Mouse (Mus musculus): ENCODE measurements around the gene Map2k5. TPM values are rescaled to one million over a fixed set of nuclear protein-coding genes. Genes with fewer than 3 reads are reported as not detected.
A peak's percentile ranks its signal among the peaks of the same experiment; 100 is the strongest.

Gene Map2k5
- total RNA-seq, 1 experiment from 2014 or later = 50.7 TPM

DNA sequence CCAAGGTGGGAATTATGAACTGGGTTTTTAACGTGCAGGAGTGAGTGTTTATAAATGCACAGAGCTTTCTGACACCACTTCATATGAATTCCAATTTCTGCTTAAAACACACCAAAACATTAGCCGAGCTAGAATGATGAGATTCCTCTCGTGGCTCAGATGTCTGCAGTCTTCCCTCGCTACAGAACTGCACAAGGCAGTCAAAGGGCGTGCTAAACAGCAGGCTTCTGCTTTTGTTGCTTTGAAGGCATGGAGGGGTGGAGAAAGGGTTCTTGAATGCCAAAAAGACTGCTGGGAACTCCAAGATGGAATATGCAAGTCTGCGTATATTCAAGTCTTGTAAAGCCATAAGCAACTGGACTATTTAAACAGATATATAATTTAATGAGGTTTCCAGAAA, 38.4 kb downstream of the Map2k5 start:
- no peak for DNase-seq

- DNase-seq = no peak
These were observed 39.0 kb downstream of the Map2k5 start for GRCm38 (mm10) chr9:63338716-63339115.

DNA sequence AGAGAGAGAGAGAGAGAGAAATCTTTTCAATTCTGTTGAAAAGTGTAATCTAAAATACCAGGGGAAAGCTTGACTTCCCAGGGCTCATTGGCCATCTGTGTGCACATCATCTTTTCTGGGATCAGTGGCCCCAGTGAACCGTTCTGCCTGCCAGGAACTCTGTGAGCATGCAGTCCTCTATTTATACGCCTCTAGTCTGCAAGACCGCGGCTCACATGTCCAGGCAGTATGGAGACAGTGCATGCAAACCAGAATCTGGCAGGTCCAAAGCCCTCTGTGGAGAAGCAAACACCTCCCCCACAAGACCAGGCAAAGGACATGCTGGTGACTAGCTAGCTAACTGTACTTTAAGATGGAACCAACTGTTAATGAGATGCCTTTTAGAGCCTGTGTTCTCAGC, 41.9 kb downstream of the Map2k5 start:
- no peak for DNase-seq

GRCm38 (mm10) chr9:63333074-63333473, 44.6 kb downstream of the Map2k5 start:
- no peak for DNase-seq

- no peak for DNase-seq
These were observed 46.5 kb downstream of the Map2k5 start for GRCm38 (mm10) chr9:63331246-63331645.

- DNase-seq = no peak
These were observed 48.6 kb downstream of the Map2k5 start for GRCm38 (mm10) chr9:63328958-63329685.

DNA sequence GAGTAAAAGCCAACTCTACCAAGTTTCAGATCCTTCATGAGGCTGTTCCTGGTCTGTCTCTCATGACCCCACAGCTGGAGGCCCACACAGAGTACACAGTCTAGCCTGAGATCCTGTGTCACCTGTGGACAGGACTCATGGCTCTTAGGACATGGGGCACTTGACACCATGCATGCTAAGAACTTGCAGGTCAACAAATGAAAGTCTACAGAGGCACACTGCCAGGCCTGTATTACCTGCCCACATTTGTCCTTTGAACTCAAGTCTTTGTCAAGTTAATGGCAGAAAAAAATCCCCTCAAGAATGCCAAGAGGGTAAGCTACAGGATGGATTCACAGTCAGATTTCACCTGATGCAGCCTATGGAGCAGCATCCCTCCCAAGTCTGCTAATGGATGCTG, 62.5 kb downstream of the Map2k5 start:
- DNase-seq = no peak

DNA sequence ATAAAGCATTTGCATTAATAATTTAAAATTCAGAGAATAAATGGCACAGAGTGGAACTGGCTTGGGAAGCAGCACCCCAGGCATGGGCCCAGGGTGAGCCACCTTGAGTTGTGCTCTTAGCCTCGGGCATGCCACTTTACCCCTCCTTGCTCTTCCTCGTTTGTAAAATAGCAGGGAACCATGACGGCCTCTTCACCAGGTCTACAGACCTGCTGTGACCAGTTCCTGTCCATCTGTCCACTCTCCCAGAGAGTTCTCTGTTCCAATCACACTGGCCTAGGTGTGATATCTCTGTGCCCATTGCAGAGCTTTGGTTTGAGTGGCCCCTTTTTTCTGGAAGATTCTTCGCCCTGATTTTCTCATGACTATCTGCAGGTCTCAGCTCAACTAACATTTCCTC, 63.6 kb downstream of the Map2k5 start:
- DNase-seq = no peak

GRCm38 (mm10) chr9:63309956-63310355, 67.7 kb downstream of the Map2k5 start:
- no peak for DNase-seq

- DNase-seq = no peak
These were observed 68.7 kb downstream of the Map2k5 start for GRCm38 (mm10) chr9:63309008-63309407.

GRCm38 (mm10) chr9:63308441-63308840, 69.3 kb downstream of the Map2k5 start:
- DNase-seq = no peak

DNA sequence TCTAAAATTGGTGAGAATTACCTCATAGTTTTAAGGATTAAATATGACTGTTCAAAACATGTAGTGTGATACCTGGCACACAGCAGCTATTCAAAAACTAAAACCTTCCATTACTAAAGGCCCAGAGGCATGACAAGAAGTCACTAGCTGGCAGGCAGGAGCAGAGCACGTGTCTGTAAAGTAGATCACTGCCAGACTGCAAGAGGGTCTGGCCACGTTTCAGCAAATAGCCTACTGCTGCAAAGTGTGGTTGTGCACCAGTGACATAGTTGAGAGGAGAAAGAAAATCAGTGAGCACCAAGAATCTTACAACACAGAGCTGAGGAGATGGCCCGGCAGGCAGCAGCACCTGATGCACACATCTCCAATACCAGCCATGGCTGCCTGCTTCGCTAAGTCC, 75.2 kb downstream of the Map2k5 start:
- DNase-seq = peak; percentile 12

GRCm38 (mm10) chr9:63298656-63299055, 79.0 kb downstream of the Map2k5 start:
- DNase-seq = peak; percentile 61

DNA sequence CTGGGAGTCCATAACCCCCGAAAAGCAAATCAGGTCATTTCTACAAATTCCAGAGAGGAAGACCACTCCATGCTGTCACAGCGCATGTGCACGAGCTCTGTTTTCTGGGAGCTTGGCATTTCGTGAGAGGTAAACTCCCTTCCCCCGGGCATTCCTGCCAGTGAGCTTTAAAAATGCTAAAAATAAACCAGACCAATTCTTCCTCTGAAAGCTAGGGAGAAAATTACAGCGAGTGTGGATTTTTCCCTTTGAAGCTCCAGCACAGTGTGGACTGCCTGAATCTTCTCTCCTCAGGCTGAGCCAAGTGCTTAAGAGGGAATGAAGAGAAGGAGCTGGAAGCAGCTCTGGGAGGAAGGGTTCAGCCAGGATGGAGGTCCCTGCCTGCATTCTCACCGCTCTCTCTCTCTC, 82.1 kb downstream of the Map2k5 start:
- DNase-seq = peak; percentile 27

GRCm38 (mm10) chr9:63294846-63295245, 82.9 kb downstream of the Map2k5 start:
- no peak for DNase-seq

GRCm38 (mm10) chr9:63293781-63294480, 83.8 kb downstream of the Map2k5 start:
- DNase-seq = no peak

GRCm38 (mm10) chr9:63288676-63289075, 89.0 kb downstream of the Map2k5 start:
- DNase-seq = no peak

- no peak for DNase-seq
These were observed 93.3 kb downstream of the Map2k5 start for GRCm38 (mm10) chr9:63284392-63284791.

DNA sequence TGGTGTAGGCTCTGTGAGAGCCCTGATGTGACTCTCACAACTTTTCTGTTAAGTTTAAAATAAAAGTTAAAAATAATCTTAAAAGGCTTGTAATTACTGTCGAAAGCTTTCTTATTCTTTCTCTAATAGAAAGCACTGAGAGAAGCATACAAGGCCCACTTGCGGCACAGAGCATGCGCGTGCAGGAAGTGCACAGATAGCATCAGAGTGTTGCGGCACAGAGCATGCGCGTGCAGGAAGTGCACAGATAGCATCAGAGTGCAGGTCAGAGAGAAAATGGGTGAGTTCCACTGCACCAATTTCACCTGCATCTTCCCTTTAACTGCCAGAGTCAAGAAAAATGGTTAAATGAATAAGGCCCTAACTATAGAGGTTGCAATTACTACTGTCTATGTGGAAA, 95.7 kb downstream of the Map2k5 start:
- DNase-seq = no peak

GRCm38 (mm10) chr9:63281086-63281485, 96.6 kb downstream of the Map2k5 start:
- peak; percentile 24 for DNase-seq

DNA sequence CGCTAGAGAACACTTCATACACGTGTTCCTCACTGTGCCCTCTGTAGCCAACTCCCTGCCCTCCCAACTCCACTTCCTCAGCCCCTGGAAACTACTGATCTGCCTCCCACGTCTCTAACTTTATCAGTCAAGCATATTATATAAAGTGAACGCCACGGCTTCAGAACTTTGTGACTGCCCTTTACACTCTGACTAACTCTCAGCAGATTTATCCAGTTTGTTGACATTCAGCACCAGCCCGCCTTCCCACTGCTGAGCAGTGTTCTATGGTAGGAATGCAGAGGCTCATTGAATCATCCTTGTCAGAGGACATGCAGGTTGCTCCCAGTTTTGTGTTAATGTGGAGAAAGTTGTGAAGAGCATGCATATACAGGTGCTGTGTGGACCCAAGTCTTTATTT, 103.9 kb downstream of the Map2k5 start:
- DNase-seq = peak; percentile 16

GRCm38 (mm10) chr9:63269839-63270238, 107.9 kb downstream of the Map2k5 start:
- DNase-seq = no peak

GRCm38 (mm10) chr9:63263188-63263587, 114.5 kb downstream of the Map2k5 start:
- DNase-seq = no peak

DNA sequence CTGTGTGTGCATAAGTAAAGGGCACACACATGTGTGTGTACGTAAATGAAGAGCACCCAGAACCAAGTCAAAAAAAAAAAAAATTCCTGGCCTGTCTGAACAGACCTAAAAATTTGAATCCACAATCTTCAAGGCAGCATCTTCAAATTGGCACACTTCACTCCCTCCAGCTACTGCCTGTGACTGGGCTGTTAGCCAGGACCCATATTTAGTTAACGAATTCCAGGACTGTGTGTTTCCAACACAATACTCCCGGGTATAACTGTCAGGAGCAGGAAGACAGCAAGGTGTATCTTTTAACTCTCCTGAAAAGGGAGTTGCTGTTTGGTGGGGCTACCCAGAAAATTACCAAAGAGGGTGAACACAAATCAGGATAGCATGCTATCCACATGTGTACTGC, 118.9 kb downstream of the Map2k5 start:
- no peak for DNase-seq

All from adrenal gland, postnatal 25 days (tissue).